Mouse (Mus musculus): ENCODE data around the gene Sema4d. TPM values are rescaled to one million over a fixed set of nuclear protein-coding genes. Genes with fewer than 3 reads are reported as not detected.

Gene Sema4d
- polyA plus RNA-seq, 1 experiment from 2014 or later: 17.3 TPM

- ATAC-seq (ENCODE audit: insufficient number of reproducible peaks, low FRiP score): no peak
- no peak overlapping the region for H3K27ac ChIP-seq (ENCODE audit: poor library complexity, severe bottlenecking)
- peaks cover 12% of the 10 kb centered on the region for H3K4me1 ChIP-seq (replicated peaks)
- no peaks in the 10 kb centered on the region; the same call in 1 of the 2 replicates for H3K27me3 ChIP-seq (replicated peaks)
- peaks cover 11% of the 10 kb centered on the region for H3K36me3 ChIP-seq
- H3K4me3 ChIP-seq: no peak overlapping the region
- no peak overlapping the region for H3K4me2 ChIP-seq
- H3K9ac ChIP-seq: no peak overlapping the region
- H3K9me3 ChIP-seq (replicated peaks): no peaks in the 10 kb centered on the region
- WGBS: 67% methylated on average over 6 of the region's 6 CpGs
Observed at GRCm38 (mm10) chr13:51724566-51724965, 69.0 kb downstream of the Sema4d start.

GRCm38 (mm10) chr13:51723114-51723513 is 70.4 kb downstream of the Sema4d start:
- Histone ChIP-seq H3K27me3 (replicated peaks) (no peaks in the 10 kb centered on the region; the same call in 1 of the 2 replicates), H3K9ac (no peak overlapping the region), H3K4me2 (no peak overlapping the region), H3K4me1 (replicated peaks) (peaks cover 5% of the 10 kb centered on the region; the same call in 1 of the 2 replicates), H3K4me3 (no peak overlapping the region), H3K9me3 (replicated peaks) (0 out of 2 replicates have a peak, but pooled peaks cover 5% of the 10 kb centered on the region), H3K36me3 (peaks cover 22% of the 10 kb centered on the region), H3K27ac (ENCODE audit: poor library complexity, severe bottlenecking) (no peak overlapping the region)
- ATAC-seq (ENCODE audit: insufficient number of reproducible peaks, low FRiP score): no peak
- 74% methylated on average over 5 of the region's 5 CpGs for WGBS

GRCm38 (mm10) chr13:51720556-51720955 is 73.0 kb downstream of the Sema4d start:
- Histone ChIP-seq H3K4me1 (replicated peaks) (peaks cover 14% of the 10 kb centered on the region; the same call in 1 of the 2 replicates), H3K36me3 (peaks cover 22% of the 10 kb centered on the region), H3K27ac (ENCODE audit: poor library complexity, severe bottlenecking) (no peak overlapping the region), H3K4me2 (no peak overlapping the region), H3K27me3 (replicated peaks) (no peaks in the 10 kb centered on the region; the same call in 1 of the 2 replicates), H3K4me3 (no peak overlapping the region), H3K9ac (no peak overlapping the region), H3K9me3 (replicated peaks) (0 out of 2 replicates have a peak, but pooled peaks cover 5% of the 10 kb centered on the region)
- 87% methylated on average over 4 of the region's 4 CpGs for WGBS
- ATAC-seq (ENCODE audit: insufficient number of reproducible peaks, low FRiP score): no peak

GRCm38 (mm10) chr13:51719256-51719655 is 74.3 kb downstream of the Sema4d start:
- H3K4me3 ChIP-seq: no peak overlapping the region

GRCm38 (mm10) chr13:51716350-51717263 is 76.9 kb downstream of the Sema4d start:
- 0 out of 2 replicates have a peak, but pooled peaks cover 5% of the 10 kb centered on the region for H3K9me3 ChIP-seq (replicated peaks)
- 30% methylated on average over 8 of the region's 8 CpGs for WGBS
- peaks cover 24% of the 10 kb centered on the region for H3K4me1 ChIP-seq (replicated peaks)
- H3K27me3 ChIP-seq (replicated peaks): no peaks in the 10 kb centered on the region
- H3K9ac ChIP-seq: no peak overlapping the region
- peak overlapping the region; percentile 45; the same call in 1 of the 2 replicates for H3K27ac ChIP-seq (ENCODE audit: poor library complexity, severe bottlenecking)
- no peak overlapping the region for H3K4me2 ChIP-seq
- no peak overlapping the region for H3K4me3 ChIP-seq
- H3K36me3 ChIP-seq: peaks cover 22% of the 10 kb centered on the region
- ATAC-seq (ENCODE audit: insufficient number of reproducible peaks, low FRiP score): peak; percentile 84

More at GRCm38 (mm10) chr13:51719256-51719655, 74.3 kb downstream of the Sema4d start:
- H3K27me3 ChIP-seq (replicated peaks): no peaks in the 10 kb centered on the region; the same call in 1 of the 2 replicates
- H3K9ac ChIP-seq: no peak overlapping the region
- H3K9me3 ChIP-seq (replicated peaks): 0 out of 2 replicates have a peak, but pooled peaks cover 5% of the 10 kb centered on the region
- H3K27ac ChIP-seq (ENCODE audit: poor library complexity, severe bottlenecking): no peak overlapping the region
- H3K4me1 ChIP-seq (replicated peaks): peaks cover 23% of the 10 kb centered on the region
- no peak for ATAC-seq (ENCODE audit: insufficient number of reproducible peaks, low FRiP score)
- 81% methylated on average over 3 of the region's 3 CpGs for WGBS
- no peak overlapping the region for H3K4me2 ChIP-seq
- H3K36me3 ChIP-seq: peaks cover 22% of the 10 kb centered on the region

- 85% methylated on average over 8 of the region's 8 CpGs for WGBS
- no peak overlapping the region for H3K27ac ChIP-seq (ENCODE audit: poor library complexity, severe bottlenecking)
- no peak overlapping the region for H3K4me3 ChIP-seq
- H3K4me2 ChIP-seq: no peak overlapping the region
- H3K9me3 ChIP-seq (replicated peaks): no peaks in the 10 kb centered on the region
- no peaks in the 10 kb centered on the region for H3K27me3 ChIP-seq (replicated peaks)
- peaks cover 22% of the 10 kb centered on the region for H3K4me1 ChIP-seq (replicated peaks)
- no peak overlapping the region for H3K9ac ChIP-seq
- ATAC-seq (ENCODE audit: insufficient number of reproducible peaks, low FRiP score): no peak
- peaks cover 21% of the 10 kb centered on the region for H3K36me3 ChIP-seq
Observed at GRCm38 (mm10) chr13:51712022-51712421, 81.5 kb downstream of the Sema4d start.

- H3K36me3 ChIP-seq: peaks cover 21% of the 10 kb centered on the region
- 70% methylated on average over 7 of the region's 7 CpGs for WGBS
- no peak overlapping the region for H3K27ac ChIP-seq (ENCODE audit: poor library complexity, severe bottlenecking)
- H3K4me2 ChIP-seq: no peak overlapping the region
- no peaks in the 10 kb centered on the region for H3K27me3 ChIP-seq (replicated peaks)
- no peak overlapping the region for H3K4me3 ChIP-seq
- no peaks in the 10 kb centered on the region for H3K9me3 ChIP-seq (replicated peaks)
- peaks cover 20% of the 10 kb centered on the region for H3K4me1 ChIP-seq (replicated peaks)
- no peak overlapping the region for H3K9ac ChIP-seq
- ATAC-seq (ENCODE audit: insufficient number of reproducible peaks, low FRiP score): no peak
Observed at GRCm38 (mm10) chr13:51710738-51711137, 82.8 kb downstream of the Sema4d start.

GRCm38 (mm10) chr13:51705882-51706854 is 87.4 kb downstream of the Sema4d start:
- H3K4me2 ChIP-seq: no peak overlapping the region
- H3K36me3 ChIP-seq: peaks cover 42% of the 10 kb centered on the region
- 58% methylated on average over 22 of the region's 22 CpGs for WGBS
- ATAC-seq (ENCODE audit: insufficient number of reproducible peaks, low FRiP score): no peak
- H3K27ac ChIP-seq (ENCODE audit: poor library complexity, severe bottlenecking): no peak overlapping the region
- H3K27me3 ChIP-seq (replicated peaks): no peaks in the 10 kb centered on the region
- H3K9me3 ChIP-seq (replicated peaks): no peaks in the 10 kb centered on the region
- H3K4me1 ChIP-seq (replicated peaks): peaks cover 14% of the 10 kb centered on the region
- H3K4me3 ChIP-seq: no peak overlapping the region
- H3K9ac ChIP-seq: no peak overlapping the region; the same call in 1 of the 2 replicates

- ATAC-seq (ENCODE audit: insufficient number of reproducible peaks, low FRiP score): no peak
- Histone ChIP-seq H3K4me1 (replicated peaks) (peaks cover 10% of the 10 kb centered on the region), H3K36me3 (peaks cover 31% of the 10 kb centered on the region), H3K4me3 (no peak overlapping the region), H3K4me2 (no peak overlapping the region), H3K27me3 (replicated peaks) (no peaks in the 10 kb centered on the region), H3K27ac (ENCODE audit: poor library complexity, severe bottlenecking) (no peak overlapping the region), H3K9me3 (replicated peaks) (no peaks in the 10 kb centered on the region), H3K9ac (no peak overlapping the region)
- 75% methylated on average over 5 of the region's 5 CpGs for WGBS
Observed at GRCm38 (mm10) chr13:51703893-51704292, 89.7 kb downstream of the Sema4d start.

GRCm38 (mm10) chr13:51698318-51698717 is 95.2 kb downstream of the Sema4d start:
- WGBS: 42% methylated on average over 3 of the region's 3 CpGs
- no peak overlapping the region for H3K4me3 ChIP-seq
- no peaks in the 10 kb centered on the region for H3K9me3 ChIP-seq (replicated peaks)
- H3K4me1 ChIP-seq (replicated peaks): peaks cover 16% of the 10 kb centered on the region
- ATAC-seq (ENCODE audit: insufficient number of reproducible peaks, low FRiP score): no peak
- H3K4me2 ChIP-seq: no peak overlapping the region
- H3K27ac ChIP-seq (ENCODE audit: poor library complexity, severe bottlenecking): peak overlapping the region; percentile 17; the same call in 1 of the 2 replicates
- H3K9ac ChIP-seq: no peak overlapping the region
- peaks cover 23% of the 10 kb centered on the region for H3K36me3 ChIP-seq
- no peaks in the 10 kb centered on the region for H3K27me3 ChIP-seq (replicated peaks)

Measured in heart, embryonic 12.5 days (tissue).